Mouse (Mus musculus) midbrain, embryonic 13.5 days (tissue): ENCODE data around the gene Plekhg4. TPM values are rescaled to one million over a fixed set of nuclear protein-coding genes. Genes with fewer than 3 reads are reported as not detected.

Experiments
- ATAC-seq: fragments of 200-750 bp; cut with Nextera tagmentation; 2 replicates; pipeline ENCODE4 v1.8.0; 2017; ENCODE audit warnings: mild to moderate bottlenecking, moderate TSS enrichment, moderate library complexity
- H3K27ac ChIP-seq: fragments of 300-500 bp; sonication (generic); 2 replicates; pipeline ENCODE4 v1.5.1; 2015; ENCODE audit warnings: inconsistent platforms, mild to moderate bottlenecking, moderate library complexity
- H3K27me3 ChIP-seq: fragments of 300-500 bp; sonication (generic); 2 replicates; pipeline ENCODE4 v1.6.1; 2015; ENCODE audit warnings: mild to moderate bottlenecking, inconsistent platforms
- H3K36me3 ChIP-seq: fragments of 300-500 bp; sonication (generic); 2 replicates; pipeline ENCODE4 v1.6.1; 2015; ENCODE audit warnings: mild to moderate bottlenecking, inconsistent platforms
- H3K4me1 ChIP-seq: fragments of 300-500 bp; sonication (generic); replicated peaks from 2 replicates; pipeline ENCODE4 v1.6.1; 2015; ENCODE audit warnings: inconsistent platforms
- H3K4me2 ChIP-seq: fragments of 300-500 bp; sonication (generic); replicated peaks from 2 replicates; pipeline ENCODE4 v1.6.1; 2015; ENCODE audit warnings: moderate library complexity, mild to moderate bottlenecking, inconsistent platforms
- H3K4me3 ChIP-seq: fragments of 300-500 bp; sonication (generic); replicated peaks from 2 replicates; pipeline ENCODE4 v1.5.1; 2015; ENCODE audit warnings: mild to moderate bottlenecking, inconsistent platforms
- H3K9ac ChIP-seq: fragments of 300-500 bp; sonication (generic); replicated peaks from 2 replicates; pipeline ENCODE4 v1.6.1; 2015; ENCODE audit warnings: mild to moderate bottlenecking, inconsistent platforms
- H3K9me3 ChIP-seq: fragments of 300-500 bp; sonication (generic); 2 replicates; pipeline ENCODE4 v1.6.1; 2016; ENCODE audit warnings: mild to moderate bottlenecking, inconsistent platforms
- WGBS: fragments of 180-500 bp; shearing (Covaris S2); methylation state at CpG from one replicate; pipeline ENCODE4 v1.1.7; 2015; 5-methylcytosine and 5-hydroxymethylcytosine counted together
- polyA plus RNA-seq: library from polyadenylated mRNA; unstranded; fragments of >200 nt; fragmentation: Nextera tagmentation; extraction: Ambion mirVana; gene quantifications from 2 replicates; pipeline ENCODE4 v1.2.1, GENCODE M21; 2015

Gene Plekhg4
- polyA plus RNA-seq, 1 experiment from 2014 or later: 0.93 TPM

DNA sequence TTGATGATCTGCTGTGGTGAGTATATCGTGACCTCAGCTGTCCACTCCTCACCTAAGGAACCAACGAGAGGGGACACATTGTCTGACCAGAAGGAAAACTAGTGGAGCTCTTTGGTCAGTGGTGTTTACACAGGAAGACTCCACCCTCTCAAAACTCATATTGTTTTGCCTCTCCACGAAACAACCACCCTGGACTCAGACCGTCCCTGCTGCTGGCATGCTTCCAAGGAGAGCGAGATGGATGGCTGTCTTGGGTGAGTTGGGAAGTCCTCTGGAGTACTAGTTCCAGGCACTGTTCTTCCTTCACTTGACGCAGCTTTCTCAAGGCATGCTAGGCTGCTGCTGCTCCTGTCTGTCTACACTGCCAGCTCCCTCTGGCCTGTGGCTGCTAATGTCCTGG lies 16.0 kb downstream of the Plekhg4 start:
- Histone ChIP-seq H3K27me3 (no peaks in the 10 kb centered on the region), H3K9me3 (no peaks in the 10 kb centered on the region), H3K27ac (no peak overlapping the region), H3K4me2 (no peak overlapping the region), H3K4me1 (no peaks in the 10 kb centered on the region), H3K9ac (no peak overlapping the region), H3K4me3 (no peak overlapping the region), H3K36me3 (no peaks in the 10 kb centered on the region)
- ATAC-seq: no peak
- WGBS: 84% methylated on average over 6 of the region's 6 CpGs

DNA sequence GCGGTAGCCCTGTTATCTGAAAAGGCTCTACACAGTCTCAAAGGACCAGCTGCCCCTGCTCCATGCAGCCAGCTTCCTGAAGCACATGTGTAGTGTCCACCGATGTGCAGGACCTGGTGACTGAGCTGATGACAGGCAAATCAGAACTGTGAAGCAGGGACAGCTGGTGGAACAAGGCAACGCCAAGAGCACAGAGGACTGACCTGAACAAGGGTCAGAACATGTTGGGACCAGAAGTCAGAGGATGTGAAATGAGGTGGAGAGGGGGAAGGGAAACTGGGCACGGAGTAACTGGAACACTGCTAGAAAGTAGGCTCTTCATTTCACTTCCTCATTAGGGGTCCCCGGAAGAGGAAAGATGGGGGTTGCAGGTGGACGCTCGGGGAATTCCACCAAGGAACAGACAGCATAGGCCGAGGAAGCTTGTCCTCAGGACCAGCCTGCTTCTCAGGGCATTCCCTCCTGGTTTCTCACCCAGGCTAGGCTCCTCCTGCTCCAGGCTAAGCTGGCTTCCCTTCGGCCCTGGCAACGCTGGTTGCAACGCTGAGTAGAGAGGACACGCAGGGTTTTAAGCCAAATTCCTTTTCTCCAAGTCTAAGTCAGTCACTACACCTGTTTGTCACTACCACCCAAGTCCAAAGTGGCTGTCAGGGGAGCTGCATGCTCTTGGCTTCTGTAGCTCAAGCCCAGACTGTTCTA lies 20.2 kb downstream of the Plekhg4 start:
- Histone ChIP-seq H3K4me2 (no peak overlapping the region), H3K27me3 (no peaks in the 10 kb centered on the region), H3K9me3 (no peaks in the 10 kb centered on the region), H3K9ac (no peak overlapping the region), H3K4me3 (no peak overlapping the region), H3K36me3 (no peaks in the 10 kb centered on the region), H3K27ac (no peak overlapping the region), H3K4me1 (no peaks in the 10 kb centered on the region)
- ATAC-seq: no peak
- 88% methylated on average over 12 of the region's 12 CpGs for WGBS

DNA sequence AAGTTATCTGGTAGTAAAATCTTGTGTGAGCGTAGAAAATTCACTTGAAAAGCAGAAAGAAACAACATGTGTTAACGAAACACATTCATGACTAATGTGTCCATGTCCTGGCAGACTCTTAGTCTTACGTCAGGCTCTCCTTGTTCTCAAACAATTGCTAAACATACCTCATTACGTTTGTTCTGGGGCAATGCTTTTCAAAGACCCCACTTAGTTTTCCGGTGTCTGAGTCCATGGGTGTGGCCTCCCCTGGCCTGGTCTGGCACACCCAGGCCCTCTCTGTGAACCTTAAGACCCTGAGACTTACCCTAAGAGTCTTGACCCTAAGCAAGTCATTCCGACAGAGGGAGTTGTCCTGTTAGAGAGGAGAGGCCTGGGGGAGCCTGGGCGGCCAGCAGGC lies 20.8 kb downstream of the Plekhg4 start:
- ATAC-seq: no peak
- no peaks in the 10 kb centered on the region for H3K9me3 ChIP-seq
- no peak overlapping the region for H3K4me2 ChIP-seq
- no peak overlapping the region for H3K9ac ChIP-seq
- no peak overlapping the region for H3K27ac ChIP-seq
- 71% methylated on average over 7 of the region's 7 CpGs for WGBS
- H3K27me3 ChIP-seq: no peaks in the 10 kb centered on the region
- H3K4me3 ChIP-seq: no peak overlapping the region
- H3K4me1 ChIP-seq: no peaks in the 10 kb centered on the region
- H3K36me3 ChIP-seq: no peaks in the 10 kb centered on the region

GRCm38 (mm10) chr8:105397747-105398146 lies 24.7 kb downstream of the Plekhg4 start:
- 41% methylated on average over 3 of the region's 3 CpGs for WGBS
- H3K27me3 ChIP-seq: no peaks in the 10 kb centered on the region
- 0 out of 2 replicates have a peak, but pooled peaks cover 4% of the 10 kb centered on the region for H3K9me3 ChIP-seq
- H3K4me2 ChIP-seq: no peak overlapping the region
- no peak overlapping the region for H3K4me3 ChIP-seq
- H3K9ac ChIP-seq: no peak overlapping the region
- no peak for ATAC-seq
- no peaks in the 10 kb centered on the region for H3K36me3 ChIP-seq
- no peak overlapping the region for H3K27ac ChIP-seq
- peaks cover 10% of the 10 kb centered on the region; the same call in 1 of the 2 replicates for H3K4me1 ChIP-seq

- Histone ChIP-seq H3K36me3 (no peaks in the 10 kb centered on the region), H3K9me3 (0 out of 2 replicates have a peak, but pooled peaks cover 4% of the 10 kb centered on the region), H3K27ac (no peak overlapping the region), H3K4me2 (no peak overlapping the region), H3K4me1 (peaks cover 10% of the 10 kb centered on the region; the same call in 1 of the 2 replicates), H3K27me3 (no peaks in the 10 kb centered on the region), H3K9ac (no peak overlapping the region), H3K4me3 (no peak overlapping the region)
- WGBS: 90% methylated on average over 5 of the region's 5 CpGs
- ATAC-seq: no peak
Measured at GRCm38 (mm10) chr8:105400016-105400415, 26.9 kb downstream of the Plekhg4 start.

- H3K4me2 ChIP-seq: no peak overlapping the region
- H3K9ac ChIP-seq: no peak overlapping the region
- WGBS: 92% methylated on average over 8 of the region's 8 CpGs
- no peak for ATAC-seq
- no peaks in the 10 kb centered on the region for H3K27me3 ChIP-seq
- H3K4me3 ChIP-seq: no peak overlapping the region
- no peak overlapping the region for H3K27ac ChIP-seq
- peaks cover 13% of the 10 kb centered on the region; the same call in 1 of the 2 replicates for H3K4me1 ChIP-seq
- 0 out of 2 replicates have a peak, but pooled peaks cover 4% of the 10 kb centered on the region for H3K9me3 ChIP-seq
- H3K36me3 ChIP-seq: no peaks in the 10 kb centered on the region
Measured at GRCm38 (mm10) chr8:105403467-105403866, 30.4 kb downstream of the Plekhg4 start.

GRCm38 (mm10) chr8:105404496-105404895 lies 31.4 kb downstream of the Plekhg4 start:
- ATAC-seq: no peak
- 50% methylated on average over 1 of the region's 1 CpGs for WGBS

GRCm38 (mm10) chr8:105406416-105406815 lies 33.3 kb downstream of the Plekhg4 start:
- no peak overlapping the region for H3K4me3 ChIP-seq
- H3K27me3 ChIP-seq: no peaks in the 10 kb centered on the region
- no peak overlapping the region for H3K27ac ChIP-seq
- 78% methylated on average over 10 of the region's 10 CpGs for WGBS
- no peak for ATAC-seq
- H3K36me3 ChIP-seq: no peaks in the 10 kb centered on the region
- H3K4me1 ChIP-seq: peaks cover 6% of the 10 kb centered on the region; the same call in 1 of the 2 replicates
- no peak overlapping the region for H3K9ac ChIP-seq
- H3K4me2 ChIP-seq: no peak overlapping the region
- no peaks in the 10 kb centered on the region for H3K9me3 ChIP-seq

More at GRCm38 (mm10) chr8:105404496-105404895, 31.4 kb downstream of the Plekhg4 start:
- 0 out of 2 replicates have a peak, but pooled peaks cover 4% of the 10 kb centered on the region for H3K9me3 ChIP-seq
- no peaks in the 10 kb centered on the region for H3K36me3 ChIP-seq
- H3K27me3 ChIP-seq: no peaks in the 10 kb centered on the region
- H3K4me1 ChIP-seq: peaks cover 13% of the 10 kb centered on the region; the same call in 1 of the 2 replicates
- no peak overlapping the region for H3K4me2 ChIP-seq
- no peak overlapping the region for H3K4me3 ChIP-seq
- H3K27ac ChIP-seq: no peak overlapping the region
- H3K9ac ChIP-seq: no peak overlapping the region

GRCm38 (mm10) chr8:105408331-105408730 lies 35.3 kb downstream of the Plekhg4 start:
- Histone ChIP-seq H3K4me1 (peaks cover 5% of the 10 kb centered on the region), H3K27me3 (peaks cover 7% of the 10 kb centered on the region; the same call in 1 of the 2 replicates), H3K4me3 (no peak overlapping the region), H3K9ac (no peak overlapping the region), H3K9me3 (no peaks in the 10 kb centered on the region), H3K36me3 (no peaks in the 10 kb centered on the region), H3K27ac (no peak overlapping the region), H3K4me2 (no peak overlapping the region)
- ATAC-seq: no peak
- WGBS: 66% methylated on average over 7 of the region's 7 CpGs

- no peak for ATAC-seq
- no peak overlapping the region for H3K4me2 ChIP-seq
- peaks cover 10% of the 10 kb centered on the region for H3K4me1 ChIP-seq
- peaks cover 19% of the 10 kb centered on the region for H3K27me3 ChIP-seq
- H3K9me3 ChIP-seq: no peaks in the 10 kb centered on the region
- H3K4me3 ChIP-seq: no peak overlapping the region
- H3K27ac ChIP-seq: no peak overlapping the region
- H3K9ac ChIP-seq: no peak overlapping the region
- no peaks in the 10 kb centered on the region for H3K36me3 ChIP-seq
- WGBS: 96% methylated on average over 6 of the region's 6 CpGs
Measured at GRCm38 (mm10) chr8:105409947-105410346, 36.9 kb downstream of the Plekhg4 start.

- WGBS: 4% methylated on average over 30 of the region's 34 CpGs
- peak; percentile 77 for ATAC-seq
- H3K4me1 ChIP-seq: peaks cover 7% of the 10 kb centered on the region
- peak within 1 kb of the TSS; percentile 56 for H3K4me2 ChIP-seq
- peak within 1 kb of the TSS; percentile 36 for H3K4me3 ChIP-seq
- H3K36me3 ChIP-seq: no peaks in the 10 kb centered on the region
- H3K27ac ChIP-seq: no peak within 1 kb of the TSS
- peaks cover 19% of the 10 kb centered on the region for H3K27me3 ChIP-seq
- no peak within 1 kb of the TSS for H3K9ac ChIP-seq
- H3K9me3 ChIP-seq: no peaks in the 10 kb centered on the region
Measured at GRCm38 (mm10) chr8:105413391-105413790, 40.3 kb downstream of the Plekhg4 start, which contains the start of the genes Kctd19 and Lrrc36. TSS of gene Kctd19 (minus strand) at chr8:105413502. TSS of gene Lrrc36 (plus strand) at chr8:105413571.

DNA sequence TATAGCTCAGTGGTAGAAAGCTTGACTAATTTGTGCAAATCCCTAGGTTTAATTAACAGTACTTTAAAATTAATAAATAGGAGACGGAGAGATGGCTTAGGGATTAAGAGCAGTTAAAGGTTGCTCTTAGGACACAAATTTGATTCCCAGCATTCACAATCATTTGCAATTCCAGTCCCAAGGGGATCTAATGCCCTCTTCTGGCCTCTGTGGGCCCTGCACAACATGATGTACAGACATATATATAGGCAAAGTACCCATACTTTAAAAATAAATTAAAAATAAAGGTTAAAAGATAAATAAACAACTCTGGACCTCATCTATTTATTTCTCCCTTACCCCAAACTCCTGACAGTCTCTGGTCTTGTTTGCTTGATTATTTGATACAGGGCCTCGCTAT lies 45.9 kb downstream of the Plekhg4 start:
- Histone ChIP-seq H3K27me3 (peaks cover 6% of the 10 kb centered on the region), H3K36me3 (no peaks in the 10 kb centered on the region), H3K4me1 (no peaks in the 10 kb centered on the region), H3K9me3 (no peaks in the 10 kb centered on the region), H3K4me2 (no peak overlapping the region), H3K4me3 (no peak overlapping the region), H3K27ac (no peak overlapping the region), H3K9ac (no peak overlapping the region)
- 72% methylated on average over 2 of the region's 2 CpGs for WGBS
- ATAC-seq: no peak
